Mouse (Mus musculus) myocyte (in vitro differentiated cells): ENCODE results near the gene Best1. TPM values are rescaled to one million over a fixed set of nuclear protein-coding genes. Genes with fewer than 3 reads are reported as not detected.

Source experiments
- H3K27me3 ChIP-seq: one replicate; pipeline ENCODE4 v1.6.1; 2011; ENCODE audit not compliant: control insufficient read depth, insufficient read depth, insufficient read length
- H3K36me3 ChIP-seq: one replicate; pipeline ENCODE4 v1.6.1; 2011; ENCODE audit not compliant: control insufficient read depth, insufficient read depth
- H3K4me2 ChIP-seq: one replicate; pipeline ENCODE4 v1.6.1; 2011; ENCODE audit warnings: low read depth, control low read depth
- H3K4me3 ChIP-seq: one replicate; pipeline ENCODE4 v1.5.1; 2011; ENCODE audit warnings: mild to moderate bottlenecking, control low read depth, moderate library complexity
- H3K79me2 ChIP-seq: one replicate; pipeline ENCODE4 v1.6.1; 2011; ENCODE audit not compliant: control insufficient read depth, insufficient read depth
- H3ac ChIP-seq: one replicate; pipeline ENCODE4 v1.6.1; 2011; ENCODE audit not compliant: control insufficient read depth, insufficient read length
- CEBPB ChIP-seq: IDR thresholded peaks from 2 replicates; pipeline ENCODE4 v1.6.1; 2011; ENCODE audit warnings: mild to moderate bottlenecking, moderate library complexity; ENCODE audit not compliant: poor library complexity, insufficient read depth, severe bottlenecking
- E2F4 ChIP-seq: IDR thresholded peaks from one replicate; pipeline ENCODE4 v1.6.1; 2011; ENCODE audit warnings: mild to moderate bottlenecking, control low read depth, moderate library complexity; ENCODE audit not compliant: insufficient read depth
- MAX ChIP-seq: IDR thresholded peaks from one replicate; pipeline ENCODE4 v1.6.1; 2011; ENCODE audit warnings: low read depth, mild to moderate bottlenecking, control low read depth
- MYOD1 ChIP-seq, 3 experiments: IDR thresholded peaks; one replicate each; pipeline ENCODE4 v1.6.1; 2011; ENCODE audit warnings: control low read depth in 2 of 3, low read depth in 2 of 3, mild to moderate bottlenecking in 2 of 3, moderate library complexity in 1 of 3; ENCODE audit not compliant: insufficient read length in 2 of 3, control insufficient read depth in 1 of 3
- MYOG ChIP-seq, 3 experiments: IDR thresholded peaks; one replicate each; pipeline ENCODE4 v1.6.1; 2011; ENCODE audit warnings: control low read depth in 2 of 3, low read depth in 2 of 3, mild to moderate bottlenecking in 2 of 3; ENCODE audit not compliant: insufficient read length in 2 of 3, control insufficient read depth in 1 of 3, insufficient read depth in 1 of 3
- POLR2A ChIP-seq: IDR thresholded peaks from one replicate; pipeline ENCODE4 v1.6.1; 2011; ENCODE audit warnings: low read depth, mild to moderate bottlenecking, control low read depth, moderate library complexity; ENCODE audit not compliant: insufficient read length
- POLR2AphosphoS2 ChIP-seq: IDR thresholded peaks from one replicate; pipeline ENCODE4 v1.6.1; 2011; ENCODE audit warnings: low read depth, control low read depth; ENCODE audit not compliant: insufficient read length
- REST ChIP-seq: IDR thresholded peaks from one replicate; pipeline ENCODE4 v1.6.1; 2011; ENCODE audit warnings: mild to moderate bottlenecking, control low read depth, moderate library complexity; ENCODE audit not compliant: insufficient read depth, insufficient read length
- SRF ChIP-seq: IDR thresholded peaks from one replicate; pipeline ENCODE4 v1.6.1; 2011; ENCODE audit warnings: low read depth; ENCODE audit not compliant: control insufficient read depth, insufficient read length
- TCF12 ChIP-seq: IDR thresholded peaks from one replicate; pipeline ENCODE4 v1.6.1; 2011; ENCODE audit warnings: mild to moderate bottlenecking, control low read depth; ENCODE audit not compliant: poor library complexity, insufficient read depth, severe bottlenecking
- TCF3 ChIP-seq: IDR thresholded peaks from one replicate; pipeline ENCODE4 v1.6.1; 2011; ENCODE audit warnings: low read depth, control low read depth; ENCODE audit not compliant: insufficient read length
- USF1 ChIP-seq: IDR thresholded peaks from one replicate; pipeline ENCODE4 v1.6.1; 2011; ENCODE audit warnings: low read depth, mild to moderate bottlenecking, control low read depth, moderate library complexity
- polyA plus RNA-seq: library from polyadenylated mRNA; unstranded; fragments of >200 nt; fragmentation: generic; extraction: Trizol; gene quantifications from one replicate; pipeline ENCODE4 v1.2.1, GENCODE M21; 2012; ENCODE audit warnings: missing spikeins

Gene Best1
- polyA plus RNA-seq, 1 experiment, result 6.6 TPM

DNA sequence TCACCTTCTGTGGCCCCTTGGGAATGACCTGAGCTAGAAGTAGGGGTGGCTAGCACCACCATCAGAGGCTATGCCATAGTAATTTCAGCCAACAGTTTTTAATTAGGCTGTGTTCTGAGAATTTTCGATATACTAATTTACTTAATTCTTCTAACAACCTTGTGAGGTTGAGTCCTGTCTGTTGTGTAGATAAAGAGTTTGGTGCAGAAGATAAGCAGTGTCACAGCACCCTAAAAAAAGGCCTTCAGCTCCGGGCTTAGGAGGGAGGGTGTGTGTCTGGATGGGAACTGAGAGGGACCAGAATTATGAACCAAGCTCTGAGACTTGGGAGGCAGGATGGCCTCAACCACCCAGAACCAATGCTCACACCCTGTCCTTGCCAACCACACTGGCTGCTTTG is 44.3 kb upstream of the Best1 start:
- TF ChIP-seq MYOD1 (IDR thresholded peaks at IDR 0.05; ENCODE audit: control insufficient read depth in 1 of 3, insufficient read length in 2 of 3, low read depth in 2 of 3) (no peak), POLR2AphosphoS2 (peak; percentile 47), POLR2A (peak; percentile 29)
- Histone ChIP-seq H3K27me3 (no peaks in the 10 kb centered on the region), H3K36me3 (peaks cover 46% of the 10 kb centered on the region), H3K79me2 (peaks cover 82% of the 10 kb centered on the region), H3K4me2 (peak overlapping the region; percentile 99), H3ac (no peak overlapping the region), H3K4me3 (peak overlapping the region; percentile 90)

DNA sequence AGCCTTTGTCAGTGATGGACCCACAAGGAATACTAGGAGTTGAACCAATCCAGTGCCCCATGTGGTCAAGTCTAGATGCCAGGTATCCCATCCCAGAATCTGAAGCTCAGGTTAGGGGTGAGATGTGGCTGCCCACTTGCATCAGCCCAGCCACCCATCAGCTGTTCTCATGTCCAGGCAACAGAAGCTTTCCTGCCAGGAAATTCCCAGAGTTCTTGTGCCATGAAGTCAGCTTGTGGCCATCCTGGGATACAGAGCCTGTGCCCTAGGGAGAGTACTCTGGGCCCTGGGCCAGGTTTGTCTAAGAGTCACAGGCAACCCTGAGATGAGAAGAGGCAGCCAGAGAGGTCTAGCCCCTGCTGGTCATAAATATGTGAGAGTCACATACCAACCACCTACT is 42.2 kb upstream of the Best1 start:
- Histone ChIP-seq H3K4me2 (peak overlapping the region; percentile 99), H3K79me2 (peaks cover 61% of the 10 kb centered on the region), H3K4me3 (peak overlapping the region; percentile 90), H3K27me3 (no peaks in the 10 kb centered on the region), H3K36me3 (peaks cover 30% of the 10 kb centered on the region), H3ac (no peak overlapping the region)
- TF ChIP-seq SRF (no peak), TCF3 (peak; percentile 18), REST (no peak), TCF12 (peak; percentile 67), CEBPB (peak; percentile 95), MYOG (IDR thresholded peaks at IDR 0.05; ENCODE audit: control insufficient read depth in 1 of 3, insufficient read depth in 1 of 3, insufficient read length in 2 of 3, low read depth in 2 of 3) (peak; percentile 76 to 96 (median 78)), MYOD1 (IDR thresholded peaks at IDR 0.05; ENCODE audit: control insufficient read depth in 1 of 3, insufficient read length in 2 of 3, low read depth in 2 of 3) (peak; percentile 39 to 90 (median 86)), E2F4 (no peak), POLR2A (peak; percentile 52), POLR2AphosphoS2 (peak; percentile 85), USF1 (no peak)

DNA sequence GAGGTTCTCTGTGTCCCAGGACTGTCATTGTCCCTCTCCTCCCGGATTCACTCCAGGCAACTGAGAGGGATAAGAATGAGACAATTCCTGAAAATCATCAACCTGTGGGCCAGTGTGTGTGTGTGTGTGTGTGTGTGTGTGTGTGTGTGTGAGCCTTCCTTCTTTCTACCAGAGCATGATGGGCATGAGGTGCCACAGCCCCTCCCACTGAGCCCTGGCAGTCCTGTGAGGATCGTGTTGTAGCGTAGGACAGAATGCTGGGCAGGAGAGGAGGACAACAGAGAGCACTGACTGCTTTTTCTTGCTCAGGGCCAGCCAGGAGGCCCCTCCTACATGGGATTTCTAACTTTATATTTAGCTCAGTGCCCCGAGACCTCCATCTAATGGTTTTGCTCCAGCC is 41.4 kb upstream of the Best1 start:
- peak overlapping the region; percentile 99 for H3K4me2 ChIP-seq
- H3ac ChIP-seq, result peak overlapping the region; percentile 71
- peaks cover 53% of the 10 kb centered on the region for H3K79me2 ChIP-seq
- H3K4me3 ChIP-seq, result peak overlapping the region; percentile 90
- peaks cover 24% of the 10 kb centered on the region for H3K36me3 ChIP-seq
- no peaks in the 10 kb centered on the region for H3K27me3 ChIP-seq
- TF ChIP-seq MAX, result peak; percentile 12
- no peak for TF ChIP-seq CEBPB
- peak; percentile 90 for TF ChIP-seq POLR2AphosphoS2
- TF ChIP-seq POLR2A, result peak; percentile 84

DNA sequence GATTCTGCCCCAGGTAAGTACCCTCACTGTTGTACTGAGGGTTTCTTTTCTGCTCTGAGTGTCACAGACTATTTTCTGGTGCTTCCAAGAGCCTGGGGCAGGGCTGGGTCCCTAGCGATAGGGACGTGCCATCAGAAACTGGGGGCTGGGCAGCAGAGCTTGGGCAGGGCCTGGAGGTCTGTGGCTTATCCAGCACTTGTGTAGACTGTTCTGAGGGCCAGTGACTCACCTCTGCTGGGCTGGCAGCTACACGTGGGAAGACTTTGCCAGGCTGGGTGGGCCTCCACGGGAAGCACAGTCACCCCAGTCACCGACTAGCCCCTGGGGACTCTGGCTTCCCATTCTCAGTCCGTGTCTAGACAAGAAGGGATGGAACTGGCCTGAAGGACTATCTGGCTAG is 40.8 kb upstream of the Best1 start:
- peak overlapping the region; percentile 99 for H3K4me2 ChIP-seq
- no peaks in the 10 kb centered on the region for H3K27me3 ChIP-seq
- peak; percentile 82 for TF ChIP-seq POLR2AphosphoS2
- no peak for TF ChIP-seq CEBPB
- TF ChIP-seq POLR2A, result peak; percentile 63
- peak in 1 of 3 experiments; percentile 69 for TF ChIP-seq MYOG (IDR thresholded peaks at IDR 0.05; ENCODE audit: control insufficient read depth in 1 of 3, insufficient read depth in 1 of 3, insufficient read length in 2 of 3, low read depth in 2 of 3)
- peak in 1 of 3 experiments; percentile 56 for TF ChIP-seq MYOD1 (IDR thresholded peaks at IDR 0.05; ENCODE audit: control insufficient read depth in 1 of 3, insufficient read length in 2 of 3, low read depth in 2 of 3)
- H3K4me3 ChIP-seq, result peak overlapping the region; percentile 90
- H3ac ChIP-seq, result peak overlapping the region; percentile 71
- peaks cover 20% of the 10 kb centered on the region for H3K36me3 ChIP-seq
- H3K79me2 ChIP-seq, result peaks cover 47% of the 10 kb centered on the region

DNA sequence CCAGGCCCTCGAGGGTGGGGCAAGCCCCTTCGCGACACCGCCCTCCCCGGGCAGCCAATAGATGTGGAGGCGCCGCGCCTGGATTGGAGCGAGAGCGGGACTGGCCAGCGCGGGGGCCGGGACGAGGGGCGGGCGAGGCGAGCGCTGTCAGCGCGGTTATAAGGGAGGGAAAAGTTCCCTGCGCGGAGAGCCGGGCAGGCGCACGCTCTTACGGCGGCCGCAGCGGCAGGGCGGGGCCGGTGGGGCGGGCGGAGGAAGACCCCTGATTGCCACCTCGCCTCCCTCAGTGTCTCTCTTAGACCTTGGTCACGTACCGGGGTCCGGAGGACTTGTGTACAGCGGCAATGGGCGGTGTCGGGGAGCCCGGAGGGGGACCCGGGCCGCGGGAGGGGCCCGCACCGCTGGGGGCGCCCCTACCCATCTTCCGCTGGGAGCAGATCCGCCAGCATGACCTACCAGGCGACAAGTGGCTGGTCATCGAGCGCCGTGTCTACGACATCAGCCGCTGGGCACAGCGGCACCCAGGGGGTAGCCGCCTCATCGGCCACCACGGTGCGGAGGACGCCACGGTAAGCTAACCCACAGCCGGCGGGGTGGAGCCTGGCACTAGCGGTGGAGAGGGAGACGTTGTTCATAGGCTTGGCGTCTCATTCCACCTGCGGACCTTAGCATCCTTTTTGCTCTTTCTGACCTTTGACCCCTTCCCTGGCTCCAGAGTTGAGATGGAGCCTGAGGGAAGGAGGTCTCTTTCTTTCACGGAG is 40.1 kb upstream of the Best1 start, which contains the start of gene Fads3:
Fads3 (plus strand) TSS at position 182 of the 761 bp plus-strand sequence.
- Histone ChIP-seq H3K36me3 (peaks cover 20% of the 10 kb centered on the region), H3ac (peak within 1 kb of the TSS; percentile 71), H3K27me3 (no peaks in the 10 kb centered on the region), H3K79me2 (peaks cover 40% of the 10 kb centered on the region), H3K4me2 (peak within 1 kb of the TSS; percentile 99), H3K4me3 (peak within 1 kb of the TSS; percentile 90)
- TF ChIP-seq POLR2A (peak; percentile 85), MYOG (IDR thresholded peaks at IDR 0.05; ENCODE audit: control insufficient read depth in 1 of 3, insufficient read depth in 1 of 3, insufficient read length in 2 of 3, low read depth in 2 of 3) (peak in 1 of 3 experiments; percentile 15), E2F4 (no peak), POLR2AphosphoS2 (peak; percentile 97)
